Mouse (Mus musculus) embryonic facial prominence, embryonic 11.5 days (tissue): ENCODE results near the gene Sin3b. TPM values are rescaled to one million over a fixed set of nuclear protein-coding genes. Genes with fewer than 3 reads are reported as not detected.

Experiments used
- ATAC-seq: fragments of 200-750 bp; cut with Nextera tagmentation; replicated peaks from 2 replicates; pipeline ENCODE4 v1.8.0; 2017; ENCODE audit warnings: low read depth; ENCODE audit not compliant: insufficient number of reproducible peaks, low FRiP score, low TSS enrichment
- DNase-seq: peaks from one replicate; pipeline ENCODE4 v3.0.0-alpha.2; 2015; ENCODE audit warnings: low spot score
- H3K27ac ChIP-seq: fragments of 300-500 bp; sonication (generic); replicated peaks from 2 replicates; pipeline ENCODE4 v1.5.1; 2014; ENCODE audit warnings: mild to moderate bottlenecking, low read depth, low read length, control low read depth
- H3K27me3 ChIP-seq: fragments of 300-500 bp; sonication (generic); 2 replicates; pipeline ENCODE4 v1.6.1; 2014; ENCODE audit warnings: mild to moderate bottlenecking, low read length, moderate library complexity, mixed read lengths; ENCODE audit not compliant: control insufficient read depth, insufficient read depth
- H3K36me3 ChIP-seq: fragments of 300-500 bp; sonication (generic); replicated peaks from 2 replicates; pipeline ENCODE4 v1.6.1; 2014; ENCODE audit warnings: low read depth, mild to moderate bottlenecking, low read length, moderate library complexity, mixed read lengths; ENCODE audit not compliant: control insufficient read depth, insufficient read depth
- H3K4me1 ChIP-seq: fragments of 300-500 bp; sonication (generic); 2 replicates; pipeline ENCODE4 v1.6.1; 2014; ENCODE audit warnings: low read length, mixed read lengths; ENCODE audit not compliant: control insufficient read depth, insufficient read depth
- H3K4me2 ChIP-seq: fragments of 300-500 bp; sonication (generic); 2 replicates; pipeline ENCODE4 v1.6.1; 2014; ENCODE audit warnings: low read depth, mild to moderate bottlenecking, control low read depth, low read length, moderate library complexity
- H3K4me3 ChIP-seq: fragments of 300-500 bp; sonication (generic); 2 replicates; pipeline ENCODE4 v1.5.1; 2014; ENCODE audit warnings: low read depth, low read length, control low read depth
- H3K9ac ChIP-seq: fragments of 300-500 bp; sonication (generic); replicated peaks from 2 replicates; pipeline ENCODE4 v1.6.1; 2014; ENCODE audit warnings: mild to moderate bottlenecking, control low read depth, low read length
- H3K9me3 ChIP-seq: fragments of 300-500 bp; sonication (generic); replicated peaks from 2 replicates; pipeline ENCODE4 v1.6.1; 2016; ENCODE audit warnings: mild to moderate bottlenecking, low read length, inconsistent platforms, mixed read lengths; ENCODE audit not compliant: control insufficient read depth
- WGBS: fragments of 180-500 bp; shearing (Covaris S2); extraction: QIAGEN DNeasy Blood & Tissue Kit; methylation state at CpG from one replicate; pipeline ENCODE4 v1.1.7; 2014; 5-methylcytosine and 5-hydroxymethylcytosine counted together
- polyA plus RNA-seq: library from polyadenylated mRNA; unstranded; fragments of >200 nt; fragmentation: Nextera tagmentation; extraction: Ambion mirVana; gene quantifications from 2 replicates; pipeline ENCODE4 v1.2.1, GENCODE M21; 2014

Gene Sin3b
- polyA plus RNA-seq, 1 experiment from 2014 or later = 158 TPM

DNA sequence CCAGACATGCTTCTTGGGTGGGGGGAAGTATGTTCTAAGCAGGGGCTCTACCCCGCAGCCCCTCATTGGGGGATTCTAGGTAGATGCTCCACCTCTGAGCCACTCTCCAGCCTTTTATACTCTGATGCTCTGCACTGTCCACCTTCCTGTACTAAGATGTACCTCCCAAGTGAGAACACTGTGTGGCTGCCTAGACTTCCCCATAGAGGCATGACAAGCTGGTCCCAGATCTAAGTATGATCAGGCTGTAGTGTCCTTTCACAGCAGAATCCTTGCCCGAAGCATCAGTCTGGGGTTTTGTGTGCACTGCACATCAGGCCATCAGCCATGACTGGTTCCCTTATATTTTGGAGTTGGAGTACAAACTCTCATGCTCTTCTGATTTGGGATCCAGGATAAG lies 32.9 kb downstream of the Sin3b start:
- WGBS = 98% methylated on average over 2 of the region's 2 CpGs
- no peak overlapping the region for H3K4me3 ChIP-seq
- H3K9ac ChIP-seq = no peak overlapping the region
- H3K27me3 ChIP-seq = no peaks in the 10 kb centered on the region
- DNase-seq (no peak), ATAC-seq (no peak)
- no peak overlapping the region for H3K4me2 ChIP-seq
- H3K4me1 ChIP-seq = no peaks in the 10 kb centered on the region
- no peak overlapping the region for H3K27ac ChIP-seq
- peaks cover 11% of the 10 kb centered on the region for H3K36me3 ChIP-seq
- H3K9me3 ChIP-seq = no peaks in the 10 kb centered on the region

DNA sequence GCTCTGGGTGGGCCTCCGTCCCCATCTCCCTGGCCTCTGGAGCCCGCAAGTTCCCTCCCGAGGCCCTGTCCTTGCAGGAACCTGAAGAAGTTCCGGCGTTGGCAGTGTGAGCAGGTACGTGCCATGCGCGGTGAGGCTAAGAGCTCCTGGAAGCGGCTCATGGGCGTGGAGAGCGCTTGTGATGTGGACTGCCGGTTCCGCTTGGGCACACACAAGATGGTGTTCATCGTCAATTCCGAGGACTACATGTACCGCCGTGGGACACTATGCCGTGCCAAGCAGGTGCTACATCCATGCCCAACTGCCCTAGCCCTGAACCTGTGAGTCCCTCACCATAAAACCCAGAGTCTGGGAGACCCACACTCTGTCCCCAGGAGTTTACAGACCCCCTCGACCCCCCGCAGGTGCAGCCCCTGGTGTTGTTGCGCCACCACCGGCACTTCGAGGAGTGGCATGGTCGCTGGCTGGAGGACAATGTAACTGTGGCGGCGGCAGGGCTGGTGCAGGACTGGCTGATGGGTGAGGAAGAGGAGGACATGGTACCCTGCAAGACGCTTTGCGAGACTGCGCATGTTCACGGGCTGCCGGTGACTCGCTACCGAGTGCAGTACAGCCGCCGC lies 33.8 kb downstream of the Sin3b start:
- Histone ChIP-seq H3K36me3 (peaks cover 9% of the 10 kb centered on the region), H3K27me3 (no peaks in the 10 kb centered on the region), H3K9me3 (no peaks in the 10 kb centered on the region), H3K27ac (no peak overlapping the region), H3K4me1 (no peaks in the 10 kb centered on the region), H3K4me2 (no peak overlapping the region), H3K4me3 (no peak overlapping the region), H3K9ac (no peak overlapping the region)
- ATAC-seq = no peak
- WGBS = 97% methylated on average over 35 of the region's 35 CpGs
- no peak for DNase-seq

DNA sequence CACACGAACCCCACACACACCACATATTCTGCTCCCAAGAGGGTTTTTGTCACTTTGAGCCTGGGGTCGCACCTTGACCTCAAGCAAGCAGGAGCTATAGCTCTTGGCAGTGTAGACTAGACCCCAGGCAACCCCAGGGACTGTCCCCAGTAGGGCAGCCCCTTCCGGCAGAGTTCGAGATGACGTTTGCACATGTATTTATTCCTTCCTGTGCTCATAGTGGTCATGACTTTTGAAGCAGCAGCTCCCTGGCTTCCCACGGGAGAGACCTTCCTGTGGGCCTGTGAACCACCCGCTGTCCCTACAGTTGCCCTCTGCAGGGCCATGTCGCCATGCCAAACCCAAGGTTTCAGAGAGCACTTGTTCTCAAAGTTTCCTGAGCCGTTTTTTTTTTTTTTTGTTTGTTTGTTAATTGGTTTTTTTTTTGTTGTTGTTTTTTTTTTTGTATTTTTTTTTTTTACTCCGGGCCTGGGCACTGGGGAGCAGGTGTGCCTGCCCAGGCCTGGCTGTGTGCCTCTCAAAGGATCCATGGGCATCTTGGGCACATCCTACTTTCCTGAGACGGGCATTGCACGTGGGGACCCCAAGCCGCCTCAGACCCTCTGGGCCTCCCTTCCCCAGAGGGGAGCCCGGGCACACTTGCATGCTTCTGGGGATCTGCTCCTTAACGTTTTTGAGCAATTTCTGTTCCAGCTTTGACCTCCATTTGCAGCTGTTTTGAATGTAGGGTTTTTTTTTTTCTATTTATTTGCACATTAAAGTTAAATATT lies 34.5 kb downstream of the Sin3b start:
- Histone ChIP-seq H3K9ac (no peak overlapping the region), H3K4me2 (no peak overlapping the region), H3K27me3 (no peaks in the 10 kb centered on the region), H3K36me3 (peaks cover 9% of the 10 kb centered on the region), H3K9me3 (no peaks in the 10 kb centered on the region), H3K4me3 (no peak overlapping the region), H3K27ac (no peak overlapping the region), H3K4me1 (no peaks in the 10 kb centered on the region)
- 89% methylated on average over 15 of the region's 15 CpGs for WGBS
- ATAC-seq (no peak), DNase-seq (no peak)

DNA sequence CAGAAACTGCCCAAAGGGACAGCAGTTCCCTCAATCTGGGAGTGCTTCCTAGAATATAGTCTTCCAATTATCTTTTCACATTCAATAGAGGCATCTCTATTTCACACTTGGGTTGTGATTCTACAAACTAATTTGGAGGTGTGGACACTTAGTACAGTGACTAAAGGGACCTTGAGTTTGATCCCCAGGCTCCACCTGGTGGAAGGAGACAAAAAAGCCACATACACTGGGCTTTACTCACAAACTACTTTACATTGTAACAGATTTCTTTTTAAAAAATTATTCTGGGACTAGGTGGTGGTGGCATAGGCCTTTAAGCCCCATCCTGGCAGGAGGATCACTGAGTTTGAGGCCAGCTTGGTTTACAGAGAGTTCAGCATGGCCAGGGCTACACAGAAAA lies 35.2 kb downstream of the Sin3b start:
- H3K4me3 ChIP-seq = no peak overlapping the region
- no peaks in the 10 kb centered on the region for H3K27me3 ChIP-seq
- no peak overlapping the region for H3K4me2 ChIP-seq
- H3K9me3 ChIP-seq = no peaks in the 10 kb centered on the region
- no peaks in the 10 kb centered on the region for H3K4me1 ChIP-seq
- no peak overlapping the region for H3K9ac ChIP-seq
- peaks cover 9% of the 10 kb centered on the region for H3K36me3 ChIP-seq
- DNase-seq (no peak), ATAC-seq (no peak)
- H3K27ac ChIP-seq = no peak overlapping the region

DNA sequence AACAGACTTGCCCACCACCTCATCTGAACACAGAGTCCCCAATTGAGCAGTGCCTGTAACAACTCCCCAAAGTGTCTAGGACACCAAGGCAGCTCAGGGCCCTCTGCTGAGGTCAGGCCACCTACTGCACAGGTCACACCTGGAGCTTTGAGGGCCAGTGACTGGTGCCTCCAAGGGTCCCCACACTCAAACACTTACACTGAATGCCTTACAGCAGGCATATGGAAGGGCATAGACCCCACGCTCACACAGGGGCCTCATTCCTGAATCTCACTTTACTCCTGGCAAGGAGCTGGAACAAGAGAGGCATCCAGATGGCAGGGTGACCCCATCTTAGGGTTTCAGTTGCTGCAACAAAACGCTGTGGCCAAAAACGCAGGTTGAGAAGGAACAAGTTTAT lies 37.1 kb downstream of the Sin3b start:
- ATAC-seq (no peak), DNase-seq (no peak)
- Histone ChIP-seq H3K9ac (no peak overlapping the region), H3K27me3 (no peaks in the 10 kb centered on the region), H3K36me3 (peaks cover 3% of the 10 kb centered on the region), H3K4me2 (no peak overlapping the region), H3K4me3 (no peak overlapping the region), H3K4me1 (no peaks in the 10 kb centered on the region), H3K9me3 (no peaks in the 10 kb centered on the region), H3K27ac (no peak overlapping the region)
- 92% methylated on average over 3 of the region's 3 CpGs for WGBS

DNA sequence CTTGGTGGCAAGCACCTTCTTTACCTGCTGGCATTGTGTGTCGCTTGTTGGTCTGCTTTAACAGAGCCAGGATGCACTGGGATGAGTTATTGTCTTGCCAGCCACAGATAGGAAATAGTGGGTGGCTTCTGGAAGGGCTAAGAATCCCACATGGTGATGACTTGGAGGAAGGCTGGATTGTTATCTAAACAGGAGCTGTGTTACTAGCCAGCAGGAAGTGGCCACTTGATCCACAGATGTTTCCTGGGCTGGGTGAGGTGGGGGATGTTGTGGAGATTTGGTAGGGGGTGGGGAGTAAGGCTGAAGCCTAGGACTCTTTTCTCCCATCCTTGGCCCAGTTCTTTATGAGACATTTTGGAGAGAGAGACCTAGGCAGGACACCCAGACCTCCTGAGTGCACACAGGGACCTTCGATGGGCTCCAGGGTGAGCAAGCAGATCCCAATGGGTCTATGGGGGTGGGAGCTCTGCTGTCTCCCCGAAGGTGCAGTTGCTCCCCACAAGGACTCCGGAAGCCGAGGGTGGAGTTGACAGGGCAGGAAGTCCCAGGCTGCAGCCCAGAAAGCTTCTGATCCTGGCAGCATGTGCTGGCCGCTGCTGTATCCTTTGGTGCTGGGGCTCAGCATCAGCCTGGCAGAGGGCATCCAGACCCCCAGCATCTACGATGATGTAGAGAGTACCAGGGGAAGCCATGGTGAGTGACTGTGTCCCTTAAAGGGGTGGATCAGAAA lies 38.4 kb downstream of the Sin3b start, which contains the start of gene F2rl3:
Gene F2rl3, plus strand, starts transcription at position 559 of the 730 bp plus-strand sequence.
- peaks cover 3% of the 10 kb centered on the region for H3K36me3 ChIP-seq
- no peaks in the 10 kb centered on the region for H3K4me1 ChIP-seq
- no peak within 1 kb of the TSS for H3K27ac ChIP-seq
- H3K9ac ChIP-seq = no peak within 1 kb of the TSS
- no peak within 1 kb of the TSS for H3K4me2 ChIP-seq
- WGBS = 72% methylated on average over 7 of the region's 7 CpGs
- no peak within 1 kb of the TSS for H3K4me3 ChIP-seq
- no peaks in the 10 kb centered on the region for H3K9me3 ChIP-seq
- no peaks in the 10 kb centered on the region for H3K27me3 ChIP-seq
- ATAC-seq (no peak), DNase-seq (no peak)

DNA sequence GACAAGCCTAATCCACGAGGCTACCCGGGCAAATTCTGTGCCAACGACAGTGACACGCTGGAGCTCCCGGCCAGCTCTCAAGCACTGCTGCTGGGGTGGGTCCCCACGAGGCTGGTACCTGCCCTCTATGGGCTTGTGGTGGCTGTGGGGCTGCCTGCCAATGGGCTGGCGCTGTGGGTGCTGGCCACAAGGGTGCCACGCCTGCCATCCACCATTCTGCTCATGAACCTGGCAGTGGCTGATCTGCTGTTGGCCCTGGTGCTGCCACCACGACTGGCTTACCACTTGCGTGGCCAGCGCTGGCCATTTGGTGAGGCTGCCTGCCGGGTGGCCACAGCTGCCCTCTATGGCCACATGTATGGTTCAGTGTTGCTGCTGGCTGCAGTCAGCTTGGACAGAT lies 39.2 kb downstream of the Sin3b start:
- WGBS = 86% methylated on average over 12 of the region's 12 CpGs
- no peaks in the 10 kb centered on the region for H3K9me3 ChIP-seq
- DNase-seq (no peak), ATAC-seq (no peak)
- H3K4me1 ChIP-seq = no peaks in the 10 kb centered on the region
- H3K4me3 ChIP-seq = no peak overlapping the region
- H3K36me3 ChIP-seq = peaks cover 3% of the 10 kb centered on the region
- H3K4me2 ChIP-seq = no peak overlapping the region
- no peak overlapping the region for H3K27ac ChIP-seq
- H3K9ac ChIP-seq = no peak overlapping the region
- H3K27me3 ChIP-seq = no peaks in the 10 kb centered on the region

DNA sequence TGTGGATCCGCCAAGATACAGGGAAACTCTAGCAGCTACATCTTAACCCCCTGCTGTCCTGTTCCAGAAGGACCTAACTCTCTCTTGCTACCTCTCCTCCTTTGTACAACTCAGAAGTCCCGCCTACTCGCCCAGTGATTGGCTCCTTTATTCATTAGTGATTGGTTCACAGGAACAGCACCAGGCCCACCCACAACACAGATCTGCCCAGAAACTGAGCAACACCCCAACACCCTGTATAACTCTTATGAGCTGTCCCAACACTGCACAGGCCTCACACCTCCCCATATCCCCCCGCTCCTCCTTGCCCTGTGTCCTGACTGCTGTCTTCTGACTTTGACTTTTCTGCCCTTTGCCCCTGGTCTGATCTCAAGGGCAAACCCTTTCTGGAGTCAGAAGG lies 42.6 kb downstream of the Sin3b start:
- H3K4me2 ChIP-seq = no peak overlapping the region
- H3K27me3 ChIP-seq = no peaks in the 10 kb centered on the region
- 58% methylated on average over 4 of the region's 4 CpGs for whole genome bisulfite sequencing
- DNase-seq (no peak), ATAC-seq (no peak)
- H3K27ac ChIP-seq = no peak overlapping the region
- H3K4me3 ChIP-seq = no peak overlapping the region
- no peaks in the 10 kb centered on the region for H3K36me3 ChIP-seq
- no peaks in the 10 kb centered on the region for H3K4me1 ChIP-seq
- H3K9ac ChIP-seq = no peak overlapping the region
- no peaks in the 10 kb centered on the region for H3K9me3 ChIP-seq
